Comparison of ENCODE assay signal across 8 mouse cellular contexts in the genomic region with DNA sequence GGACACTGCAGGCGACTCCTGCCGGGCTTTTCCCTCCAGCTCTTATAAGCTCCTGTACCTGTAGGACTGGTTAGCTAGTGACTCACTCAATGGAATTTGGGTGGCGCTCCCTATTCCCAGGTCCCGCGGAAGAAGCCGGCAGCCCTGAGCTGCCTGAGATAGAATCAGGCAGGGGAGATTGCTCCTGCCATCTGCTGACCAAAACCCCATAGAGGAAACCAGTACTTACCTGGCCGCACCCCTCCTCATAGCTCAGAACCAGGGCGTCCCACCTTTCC. TPM values are rescaled to one million over a fixed set of nuclear protein-coding genes. Genes with fewer than 3 reads are reported as not detected.
DNase-seq lines count a peak whose midpoint lies in the region; ATAC-seq and TF ChIP-seq lines count a peak whose summit lies in the region.

A gene (minus strand): TSS at position 20 of the 278 bp plus-strand sequence.

- H3K4me1 ChIP-seq in ES-E14 (ENCODE audit: control insufficient read depth in 2 of 2, insufficient read depth in 2 of 2, low read length in 2 of 2, poor library complexity in 1 of 2) = 0 out of 4 replicates have a peak, but pooled peaks cover 0 to 3% of the 10 kb centered on the region in 2 experiments
- H3K4me1 ChIP-seq in embryonic facial prominence, embryonic 13.5 days = peaks cover 25% of the 10 kb centered on the region

- no peaks in the 10 kb centered on the region for H3K36me3 ChIP-seq in ES-E14 (ENCODE audit: control insufficient read depth, insufficient read depth, low read length, poor library complexity, severe bottlenecking)
- no peaks in the 10 kb centered on the region for H3K36me3 ChIP-seq in embryonic facial prominence, embryonic 13.5 days

- H3K4me3 ChIP-seq in ES-E14 (ENCODE audit: insufficient read depth in 1 of 2, low read depth in 1 of 2, low read length in 2 of 2, poor library complexity in 1 of 2, severe bottlenecking in 1 of 2) = peak within 1 kb of the TSS; percentile 38 to 55
- peak within 1 kb of the TSS; percentile 50 for H3K4me3 ChIP-seq in embryonic facial prominence, embryonic 13.5 days

- H3K27ac ChIP-seq in ES-E14 (ENCODE audit: insufficient read depth, low read depth, low read length, poor library complexity, severe bottlenecking) = no peak within 1 kb of the TSS
- no peak within 1 kb of the TSS for H3K27ac ChIP-seq in embryonic facial prominence, embryonic 13.5 days

- peaks cover 70% of the 10 kb centered on the region for H3K27me3 ChIP-seq in embryonic facial prominence, embryonic 13.5 days

- peak within 1 kb of the TSS; percentile 87 for H3K4me2 ChIP-seq in embryonic facial prominence, embryonic 13.5 days

- in situ Hi-C loops in ES-E14 (cut with MboI; ENCODE audit: low sequenced_read_pairs in 2 of 2, unreplicated experiment in 2 of 2) = no loop called here

- peak; percentile 33; the same call in 1 of the 2 replicates for ATAC-seq in embryonic facial prominence, embryonic 13.5 days (ENCODE audit: insufficient number of reproducible peaks, insufficient read depth, low FRiP score, low TSS enrichment, low read depth)

- WGBS in embryonic facial prominence, embryonic 13.5 days = 3% methylated on average over 8 of the region's 8 CpGs

- no peak within 1 kb of the TSS for H3K9ac ChIP-seq in ES-E14 (ENCODE audit: insufficient read depth, low read depth, low read length, poor library complexity, severe bottlenecking)
- peak within 1 kb of the TSS; percentile 63 for H3K9ac ChIP-seq in embryonic facial prominence, embryonic 13.5 days

- intact Hi-C loops in left cerebral cortex, postnatal 10 days (cut with DNase I) = no loop called here

- peak; percentile 27 for DNase-seq in ES-E14 (ENCODE audit: low read depth, low spot score)
- DNase-seq in kidney, adult 9 months = peak; percentile 37
- DNase-seq in lung, postnatal 25 days (ENCODE audit: low spot score) = peak; percentile 64
- no peak for DNase-seq in embryo, embryonic 10.5 days (ENCODE audit: low spot score)
- DNase-seq in spleen, adult 12 weeks (ENCODE audit: low spot score) = no peak
- DNase-seq in left cerebral cortex, postnatal 10 days (ENCODE audit: extremely low spot score in 1 of 2, low spot score in 2 of 2) = no peak
- DNase-seq in left cerebral cortex, adult 11 months (ENCODE audit: low spot score) = no peak

- H3K9me3 ChIP-seq in ES-E14 (ENCODE audit: control insufficient read depth, insufficient read depth, low read depth, low read length) = no peaks in the 10 kb centered on the region
- H3K9me3 ChIP-seq in embryonic facial prominence, embryonic 13.5 days = no peaks in the 10 kb centered on the region

TF ChIP-seq in ES-E14, 5 proteins besides CTCF, POLR2A, EP300 and RAD21:
- TF ChIP-seq HCFC1 (IDR thresholded peaks at IDR 0.05; ENCODE audit: borderline replicate concordance, insufficient read depth, low read length) (no peak), CHD2 (IDR thresholded peaks at IDR 0.05; ENCODE audit: low read depth, low read length) (no peak), MAFK (IDR thresholded peaks at IDR 0.05; ENCODE audit: insufficient read depth, low read depth, low read length) (no peak), ZC3H11A (IDR thresholded peaks at IDR 0.05; ENCODE audit: borderline replicate concordance, low read depth, low read length) (no peak), ZNF384 (IDR thresholded peaks at IDR 0.05; ENCODE audit: low read depth, low read length) (no peak)

RNA-seq across cellular contexts. Expression of the gene that starts here (rescaled TPM):
- total RNA-seq in ES-E14 (2012; rRNA removed) = 4.6 and 6.4 TPM in 2 replicates
- polyA plus RNA-seq in embryonic facial prominence, embryonic 13.5 days (2015; fragmentation: Nextera tagmentation; extraction: Ambion mirVana) = 54.0 and 61.6 TPM in 2 replicates
- 1 to 10 TPM in 1 of 2 experiments, under 1 TPM in 1; 0.20 to 1.0 TPM for total RNA-seq in left cerebral cortex, postnatal 10 days (2021)

Comparison
In these comparisons a context has a peak if more than half of its experiments do, and no peak if none do; other contexts are left out.
1. DNase-seq: peak in ES-E14 (single experiment), kidney, adult 9 months (single experiment) and lung, postnatal 25 days (single experiment); none in embryo, embryonic 10.5 days (single experiment), spleen, adult 12 weeks (single experiment), left cerebral cortex, postnatal 10 days (0 of 2) and left cerebral cortex, adult 11 months (single experiment).